Mouse (Mus musculus): ENCODE data around the gene Lsmem1.

DNA sequence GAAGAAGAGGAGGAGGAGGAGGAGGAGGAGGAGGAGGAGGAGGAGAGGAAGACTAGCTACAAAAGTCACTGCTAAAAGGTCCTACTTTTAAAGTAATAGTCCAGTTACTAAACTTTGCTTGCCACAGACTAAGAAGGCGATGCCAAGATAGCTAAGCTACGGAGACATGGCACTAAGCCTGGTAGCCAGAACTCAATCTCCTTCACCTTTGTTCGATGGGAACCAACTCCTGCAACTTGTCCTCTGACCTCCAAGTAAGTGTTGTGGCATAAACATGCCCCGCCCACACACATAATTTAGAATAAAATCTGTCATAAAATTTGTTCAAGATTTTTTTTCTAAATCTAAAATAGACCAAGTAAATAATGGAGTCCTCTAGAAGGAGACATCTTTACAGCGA, 1.3 kb downstream of the Lsmem1 start:
- TF ChIP-seq CTCF (conservative IDR thresholded peaks at IDR 0.05; ENCODE audit: low read length), result no peak
- no peak for TF ChIP-seq POU5F1 (IDR thresholded peaks at IDR 0.05; ENCODE audit: borderline replicate concordance, low read length)
- no peak for TF ChIP-seq NANOG (IDR thresholded peaks at IDR 0.05; ENCODE audit: borderline replicate concordance, low read length)
